Mouse (Mus musculus) erythroblast, embryonic 14.5 days (primary cell): Measurements from ENCODE around the gene Isy1. TPM values are rescaled to one million over a fixed set of nuclear protein-coding genes. Genes with fewer than 3 reads are reported as not detected.

ENCODE experiments used
- H3K27me3 ChIP-seq: 2 replicates; pipeline ENCODE4 v1.6.1; 2012; ENCODE audit warnings: inconsistent platforms; ENCODE audit not compliant: control insufficient read depth
- H3K36me3 ChIP-seq: 2 replicates; pipeline ENCODE4 v1.6.1; 2012; ENCODE audit warnings: mild to moderate bottlenecking, inconsistent platforms; ENCODE audit not compliant: control insufficient read depth
- H3K4me1 ChIP-seq: 2 replicates; pipeline ENCODE4 v1.6.1; 2012; ENCODE audit warnings: inconsistent platforms; ENCODE audit not compliant: control insufficient read depth
- H3K4me3 ChIP-seq: replicated peaks from 2 replicates; pipeline ENCODE3; 2012; ENCODE audit warnings: moderate library complexity, mild to moderate bottlenecking, inconsistent platforms
- H3K9me3 ChIP-seq: 2 replicates; pipeline ENCODE4 v1.6.1; 2012; ENCODE audit warnings: low read length, inconsistent platforms, mixed read lengths; ENCODE audit not compliant: control insufficient read depth
- GATA1 ChIP-seq: IDR thresholded peaks from 2 replicates; pipeline ENCODE4 v1.6.1; 2012; ENCODE audit warnings: low read length, inconsistent platforms, mixed read lengths
- TAL1 ChIP-seq: IDR thresholded peaks from 3 replicates; pipeline ENCODE4 v1.6.1; 2012; ENCODE audit warnings: low read length, inconsistent platforms, mixed read lengths
- polyA plus RNA-seq: library from polyadenylated mRNA; stranded (reverse); fragments of >175 nt; gene quantifications from 2 replicates; pipeline ENCODE4 v1.2.3, GENCODE M21; 2012

Gene Isy1
- polyA plus RNA-seq, 1 experiment, result 2.6 TPM

DNA sequence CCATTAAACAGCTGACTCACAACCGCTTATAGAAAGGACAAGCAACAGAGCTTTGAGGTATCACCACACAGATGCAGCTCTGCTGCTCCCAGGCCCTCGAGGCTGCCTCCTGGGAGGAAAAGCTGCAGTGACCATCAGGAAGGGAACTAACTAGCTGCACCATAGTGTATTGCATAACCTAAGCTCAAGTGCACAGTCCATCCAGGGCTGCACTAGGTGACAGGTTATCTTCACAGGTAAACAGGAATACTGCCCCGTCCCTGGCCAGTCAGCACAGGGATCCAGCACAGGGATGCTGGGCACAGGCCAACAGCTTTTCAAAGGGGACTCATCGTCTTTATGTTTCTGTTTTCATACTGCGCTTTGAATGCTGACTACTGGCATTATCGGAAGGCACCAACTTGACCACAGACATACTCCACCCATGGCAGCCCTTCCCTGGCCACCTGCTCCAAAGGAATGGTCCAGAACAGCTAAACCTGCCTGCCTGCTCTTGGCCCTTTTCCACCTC, 28.9 kb downstream of the Isy1 start:
- peaks cover 69% of the 10 kb centered on the region for H3K36me3 ChIP-seq
- no peaks in the 10 kb centered on the region for H3K9me3 ChIP-seq
- TF ChIP-seq TAL1 (no peak; the same call in 2 of the 3 replicates), GATA1 (no peak)
- H3K27me3 ChIP-seq, result no peaks in the 10 kb centered on the region
- peaks cover 74% of the 10 kb centered on the region for H3K4me1 ChIP-seq
- H3K4me3 ChIP-seq, result peak overlapping the region; percentile 82

DNA sequence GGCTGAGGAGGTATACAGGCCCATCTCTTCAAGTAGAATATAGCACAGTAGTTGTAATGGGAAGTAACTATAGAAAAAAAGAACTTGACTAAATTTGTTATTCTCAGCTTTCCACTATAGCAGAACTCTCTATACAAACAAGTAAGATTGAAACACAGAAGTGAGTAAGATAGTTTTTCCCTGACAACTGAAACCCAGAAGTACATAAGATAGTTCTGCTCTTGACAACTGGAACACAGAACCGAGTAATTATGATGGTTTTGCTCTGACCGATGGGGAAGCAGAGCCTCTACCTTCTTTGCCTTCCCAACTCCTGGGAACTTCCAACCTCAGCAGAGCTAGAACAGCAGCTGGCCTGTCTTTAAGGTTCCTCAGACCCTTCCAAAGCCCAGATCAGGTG, 29.5 kb downstream of the Isy1 start:
- Histone ChIP-seq H3K4me1 (peaks cover 77% of the 10 kb centered on the region), H3K36me3 (peaks cover 70% of the 10 kb centered on the region), H3K9me3 (no peaks in the 10 kb centered on the region), H3K27me3 (no peaks in the 10 kb centered on the region), H3K4me3 (peak overlapping the region; percentile 82)
- TF ChIP-seq GATA1, result no peak
- TF ChIP-seq TAL1, result no peak

DNA sequence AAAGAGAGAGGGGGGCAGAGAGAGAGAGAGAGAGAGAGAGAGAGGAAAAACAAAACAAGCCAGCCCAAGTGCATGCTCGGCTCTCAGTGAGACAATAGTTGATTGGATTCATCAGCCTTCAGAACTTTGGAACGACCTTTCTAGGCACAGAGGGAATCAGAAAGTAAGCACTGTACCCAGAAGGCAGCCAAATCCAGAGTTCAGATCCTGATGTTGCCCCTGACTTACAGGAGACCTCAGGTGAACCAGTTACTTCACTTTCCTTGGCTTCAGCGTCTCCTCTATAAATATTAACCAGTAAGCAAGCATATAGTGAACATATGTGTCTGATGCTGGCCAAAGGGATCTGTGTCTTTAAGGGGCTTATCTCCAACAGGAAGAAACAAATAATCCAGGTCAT, 30.1 kb downstream of the Isy1 start:
- H3K36me3 ChIP-seq, result peaks cover 71% of the 10 kb centered on the region
- H3K4me1 ChIP-seq, result peaks cover 74% of the 10 kb centered on the region
- TF ChIP-seq GATA1, result no peak
- H3K4me3 ChIP-seq, result peak overlapping the region; percentile 82
- H3K27me3 ChIP-seq, result no peaks in the 10 kb centered on the region
- H3K9me3 ChIP-seq, result no peaks in the 10 kb centered on the region

DNA sequence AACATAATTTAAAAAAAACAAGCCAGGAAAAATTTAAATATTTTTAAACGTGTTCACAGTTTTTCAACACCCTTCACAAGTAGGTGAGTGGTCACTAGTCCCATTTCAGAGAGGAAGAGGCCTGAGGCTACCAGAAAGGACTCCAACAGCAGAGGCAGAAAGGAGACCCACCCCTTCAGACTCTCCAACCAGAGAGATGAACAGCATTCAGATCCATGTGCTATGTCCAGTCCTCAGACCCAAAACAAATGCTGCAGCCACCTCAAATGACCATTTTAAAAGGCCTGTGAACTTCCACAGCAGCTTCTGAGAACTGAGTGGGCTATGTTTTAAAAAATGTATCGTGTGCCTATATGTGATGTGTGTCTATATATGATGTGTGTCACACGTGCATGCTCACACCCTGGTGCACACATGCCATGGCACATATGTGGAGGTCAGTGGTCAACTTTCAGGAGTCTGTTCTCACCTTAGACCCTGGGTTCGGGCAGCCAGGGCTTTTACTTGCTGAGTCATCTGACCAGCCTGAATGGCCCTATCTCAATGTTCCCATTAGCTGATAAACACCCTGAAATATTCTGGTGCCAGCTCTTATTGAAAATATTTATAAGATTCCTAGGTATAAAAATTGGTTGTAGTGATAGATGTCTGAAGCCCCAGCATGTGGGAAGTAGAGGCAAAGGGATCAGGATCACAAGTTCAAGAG, 30.7 kb downstream of the Isy1 start:
- no peak for TF ChIP-seq GATA1
- no peak for TF ChIP-seq TAL1
- Histone ChIP-seq H3K4me3 (peak overlapping the region; percentile 82), H3K9me3 (no peaks in the 10 kb centered on the region), H3K27me3 (no peaks in the 10 kb centered on the region), H3K4me1 (peaks cover 70% of the 10 kb centered on the region), H3K36me3 (peaks cover 71% of the 10 kb centered on the region)

- peak overlapping the region; percentile 10 for H3K4me3 ChIP-seq
- no peaks in the 10 kb centered on the region for H3K9me3 ChIP-seq
- H3K4me1 ChIP-seq, result peaks cover 63% of the 10 kb centered on the region
- peaks cover 80% of the 10 kb centered on the region for H3K36me3 ChIP-seq
- TF ChIP-seq TAL1 (no peak), GATA1 (no peak)
- H3K27me3 ChIP-seq, result no peaks in the 10 kb centered on the region
Measured at GRCm38 (mm10) chr6:87806857-87807256, 31.7 kb downstream of the Isy1 start.

DNA sequence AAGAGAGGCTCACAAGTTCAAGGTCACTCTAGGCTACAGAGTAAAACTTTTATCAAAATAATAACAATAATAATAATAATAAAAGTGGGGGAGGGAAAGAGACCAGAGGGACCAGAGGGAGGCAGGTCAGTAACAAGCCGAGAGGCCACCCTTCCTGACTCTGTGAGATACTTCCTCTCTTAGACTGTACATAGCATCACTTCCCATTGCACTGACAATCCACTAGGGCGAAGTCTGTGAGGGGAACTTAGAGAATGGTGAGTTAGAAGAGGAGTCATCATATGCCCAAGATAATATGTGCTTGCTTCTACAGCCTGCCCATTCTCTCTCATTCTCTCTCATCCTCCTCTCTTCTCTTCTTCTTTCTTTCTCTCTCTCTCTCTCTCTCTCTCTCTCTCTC, 32.6 kb downstream of the Isy1 start:
- H3K4me1 ChIP-seq, result peaks cover 68% of the 10 kb centered on the region
- H3K4me3 ChIP-seq, result no peak overlapping the region

DNA sequence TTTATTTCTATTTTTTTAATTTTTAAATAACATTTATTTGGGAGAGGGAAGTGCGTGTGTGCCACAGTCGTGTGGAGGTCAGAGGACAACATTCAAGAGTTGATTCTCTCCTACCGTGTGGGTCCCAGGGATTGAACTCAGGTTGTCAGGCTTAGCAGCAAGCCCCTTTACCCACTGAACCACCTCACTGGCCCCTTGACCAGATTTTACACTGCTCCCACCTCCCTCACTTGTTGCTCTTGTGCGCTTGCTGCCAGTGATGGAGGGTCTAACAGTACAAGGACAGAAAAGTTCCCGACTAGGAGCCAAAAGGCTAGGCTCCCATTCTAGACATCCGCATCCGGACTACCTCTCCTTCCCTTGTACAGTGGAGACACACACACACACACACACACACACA, 33.1 kb downstream of the Isy1 start:
- H3K4me1 ChIP-seq, result peaks cover 74% of the 10 kb centered on the region
- H3K27me3 ChIP-seq, result no peaks in the 10 kb centered on the region
- peak overlapping the region; percentile 6 for H3K4me3 ChIP-seq
- H3K9me3 ChIP-seq, result no peaks in the 10 kb centered on the region
- no peak for TF ChIP-seq TAL1
- no peak for TF ChIP-seq GATA1
- peaks cover 94% of the 10 kb centered on the region for H3K36me3 ChIP-seq

More for the DNA sequence above, 32.6 kb downstream of the Isy1 start:
- TF ChIP-seq GATA1 (no peak), TAL1 (no peak)
- no peaks in the 10 kb centered on the region for H3K9me3 ChIP-seq
- H3K36me3 ChIP-seq, result peaks cover 88% of the 10 kb centered on the region
- no peaks in the 10 kb centered on the region for H3K27me3 ChIP-seq

DNA sequence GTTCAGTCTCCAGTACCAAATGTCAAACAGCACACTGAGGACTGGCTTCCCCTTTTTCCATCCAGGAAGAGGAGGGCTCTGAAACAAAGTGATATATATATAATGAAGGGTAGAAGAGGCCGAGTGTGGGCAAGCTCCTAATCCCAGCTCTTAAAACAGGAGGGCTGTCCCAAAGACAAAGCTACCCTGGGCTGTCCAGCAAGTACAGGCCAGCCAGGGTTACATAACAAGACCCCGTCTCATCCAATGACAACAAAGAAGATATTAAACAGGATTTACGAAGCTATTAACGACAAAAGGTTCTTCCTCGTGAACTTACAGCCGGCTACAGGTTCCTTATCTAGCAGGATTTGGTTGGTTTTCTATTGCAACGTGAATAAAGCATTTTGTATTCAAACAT, 33.7 kb downstream of the Isy1 start:
- peaks cover 75% of the 10 kb centered on the region for H3K4me1 ChIP-seq
- peaks cover 99% of the 10 kb centered on the region for H3K36me3 ChIP-seq
- no peaks in the 10 kb centered on the region for H3K9me3 ChIP-seq
- no peak overlapping the region for H3K4me3 ChIP-seq
- H3K27me3 ChIP-seq, result no peaks in the 10 kb centered on the region
- TF ChIP-seq TAL1 (no peak), GATA1 (no peak)

DNA sequence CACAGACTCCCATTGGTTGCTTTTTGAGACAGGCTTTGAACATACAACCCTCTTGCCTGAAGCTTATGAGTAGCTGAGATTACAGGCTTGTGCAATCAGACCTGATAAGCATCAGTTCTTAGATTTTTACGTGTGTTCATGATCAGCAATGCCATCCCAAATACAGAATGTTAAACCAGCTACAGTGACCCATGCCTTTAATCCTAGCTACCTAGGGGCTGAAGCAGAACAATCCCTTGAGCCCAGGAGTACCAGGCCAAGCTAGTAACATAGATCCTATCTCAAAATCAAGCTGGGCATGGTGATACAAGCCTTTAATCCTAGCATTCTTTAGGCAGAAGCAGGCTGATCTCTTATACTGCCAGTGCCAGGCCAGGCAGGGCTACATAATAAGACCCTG, 34.6 kb downstream of the Isy1 start:
- Histone ChIP-seq H3K9me3 (no peaks in the 10 kb centered on the region), H3K4me3 (no peak overlapping the region), H3K27me3 (no peaks in the 10 kb centered on the region), H3K4me1 (peaks cover 75% of the 10 kb centered on the region), H3K36me3 (peaks cover 99% of the 10 kb centered on the region)
- no peak for TF ChIP-seq GATA1
- TF ChIP-seq TAL1, result no peak

- Histone ChIP-seq H3K4me1 (peaks cover 75% of the 10 kb centered on the region), H3K9me3 (no peaks in the 10 kb centered on the region), H3K4me3 (no peak overlapping the region), H3K27me3 (no peaks in the 10 kb centered on the region), H3K36me3 (peaks cover 99% of the 10 kb centered on the region)
- TF ChIP-seq TAL1 (no peak), GATA1 (no peak)
Measured at GRCm38 (mm10) chr6:87802462-87802861, 36.1 kb downstream of the Isy1 start.
